Mouse (Mus musculus) retina, postnatal 7 days (tissue): ENCODE measurements around the gene Scap.

Experiments used
- DNase-seq: peaks from one replicate; pipeline ENCODE4 v3.0.0-alpha.2; 2012; ENCODE audit warnings: low read depth, low spot score

Scap gene

GRCm38 (mm10) chr9:110333135-110333895 is at the start of gene Scap:
Gene Scap (plus strand): TSS chr9:110333288.
- DNase-seq = peak; percentile 91

- DNase-seq = no peak
Observed at GRCm38 (mm10) chr9:110284075-110284697, 48.9 kb upstream of the Scap start.

GRCm38 (mm10) chr9:110287321-110287924 is 45.7 kb upstream of the Scap start:
- DNase-seq = no peak

- no peak for DNase-seq
Observed at GRCm38 (mm10) chr9:110293254-110293718, 39.8 kb upstream of the Scap start.

GRCm38 (mm10) chr9:110293873-110294415 is 39.1 kb upstream of the Scap start:
- DNase-seq = no peak

- no peak for DNase-seq
Observed at GRCm38 (mm10) chr9:110294786-110295185, 38.3 kb upstream of the Scap start.

- peak; percentile 85 for DNase-seq
Observed at GRCm38 (mm10) chr9:110296867-110297627, 36.0 kb upstream of the Scap start.

- no peak for DNase-seq
Observed at GRCm38 (mm10) chr9:110304516-110304915, 28.6 kb upstream of the Scap start.

- DNase-seq = peak; percentile 86
Observed at GRCm38 (mm10) chr9:110304969-110305651, 28.0 kb upstream of the Scap start, which contains the start of gene Elp6. Gene Elp6 (plus strand): TSS chr9:110305173.

GRCm38 (mm10) chr9:110306371-110306770 is 26.7 kb upstream of the Scap start:
- DNase-seq = no peak

GRCm38 (mm10) chr9:110314706-110315105 is 18.4 kb upstream of the Scap start:
- no peak for DNase-seq

- no peak for DNase-seq
Observed at GRCm38 (mm10) chr9:110315410-110315809, 17.7 kb upstream of the Scap start.

- DNase-seq = no peak
Observed at GRCm38 (mm10) chr9:110315904-110316303, 17.2 kb upstream of the Scap start.

GRCm38 (mm10) chr9:110316503-110316902 is 16.6 kb upstream of the Scap start:
- DNase-seq = no peak

- no peak for DNase-seq
Observed at GRCm38 (mm10) chr9:110320769-110321168, 12.3 kb upstream of the Scap start.

- no peak for DNase-seq
Observed at GRCm38 (mm10) chr9:110322972-110323371, 10.1 kb upstream of the Scap start.

- DNase-seq = no peak
Observed at GRCm38 (mm10) chr9:110324181-110324580, 8.9 kb upstream of the Scap start.

GRCm38 (mm10) chr9:110328178-110328577 is 4.9 kb upstream of the Scap start:
- DNase-seq = no peak

GRCm38 (mm10) chr9:110328946-110329630 is 4.0 kb upstream of the Scap start:
- no peak for DNase-seq

- no peak for DNase-seq
Observed at GRCm38 (mm10) chr9:110329655-110330054, 3.4 kb upstream of the Scap start.
